In the genomic region with DNA sequence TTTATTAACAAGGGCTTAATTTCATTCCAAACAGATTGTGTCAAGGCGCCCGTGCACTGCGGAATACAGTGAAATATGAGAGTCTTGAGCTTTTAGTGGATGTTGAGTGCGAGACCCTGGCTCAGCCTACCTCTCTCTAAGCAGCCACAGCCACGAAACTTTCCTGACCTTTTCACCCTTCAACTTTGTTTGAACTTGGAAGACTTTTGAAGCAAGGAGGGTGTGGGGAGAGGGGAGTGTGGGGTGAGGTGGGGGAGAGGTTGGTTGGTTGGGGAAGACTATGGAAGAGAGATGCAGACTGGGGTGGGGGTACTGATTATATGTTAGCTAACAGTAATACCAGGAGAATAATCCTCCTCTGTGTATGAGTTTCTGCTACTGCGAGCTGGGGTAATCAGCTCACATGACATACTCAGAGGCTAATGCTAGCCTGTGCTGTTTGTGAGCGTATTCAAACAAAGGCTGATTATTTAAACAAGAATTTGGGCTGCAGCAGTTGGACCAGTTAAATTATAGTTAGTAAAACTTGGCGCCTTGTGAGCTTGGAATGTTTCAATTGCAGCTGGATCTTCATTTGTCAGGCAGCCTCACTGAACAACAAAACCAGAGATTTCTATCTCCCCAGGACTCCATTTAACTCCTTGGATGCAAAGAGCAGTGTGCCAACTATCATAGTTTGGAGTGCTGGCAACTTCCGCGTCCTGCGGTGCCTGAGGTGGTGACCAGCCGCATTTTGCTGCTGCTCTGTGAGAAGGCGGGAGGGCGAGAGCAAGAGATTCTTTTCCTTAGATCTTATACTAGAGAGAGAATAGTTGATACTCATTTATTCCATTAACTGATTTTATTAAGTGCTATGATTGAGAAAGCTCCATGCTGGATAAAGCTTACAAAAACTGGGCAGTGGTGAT, we compare ENCODE assay signal across 10 mouse cellular contexts.
DNase-seq lines count a peak whose midpoint lies in the region; ATAC-seq and TF ChIP-seq lines count a peak whose summit lies in the region.
"Had no signal": no experiment of that assay in that cellular context is flagged by ENCODE, and none has a peak within 500 bp of the region (broad histone marks: within the 10 kb centered on the region; RNA-seq: fewer than 3 reads in every experiment).

No protein-coding gene starts in this region.

- no peak for TF ChIP-seq EP300 in heart, postnatal 0 days (IDR thresholded peaks at IDR 0.05; ENCODE audit: low read depth)

- H3K4me1 ChIP-seq in heart, postnatal 0 days (ENCODE audit: control insufficient read depth, insufficient read depth): peaks cover 15% of the 10 kb centered on the region; the same call in 1 of the 2 replicates
- H3K4me1 ChIP-seq in embryonic facial prominence, embryonic 10.5 days: peaks cover 77% of the 10 kb centered on the region

- WGBS in heart, postnatal 0 days: 70% methylated on average over 14 of the region's 14 CpGs
- WGBS in embryonic facial prominence, embryonic 10.5 days: 42% methylated on average over 14 of the region's 14 CpGs

- no peak overlapping the region for H3K27ac ChIP-seq in heart, postnatal 0 days (ENCODE audit: low read depth)
- peak overlapping the region; percentile 74 for H3K27ac ChIP-seq in embryonic facial prominence, embryonic 10.5 days (replicated peaks)

- H3K9ac ChIP-seq in heart, postnatal 0 days (replicated peaks; ENCODE audit: low read depth, low read length): no peak overlapping the region

- no peak overlapping the region for H3K4me3 ChIP-seq in heart, postnatal 0 days (ENCODE audit: low read depth, low read length)
- H3K4me3 ChIP-seq in embryonic facial prominence, embryonic 10.5 days: no peak overlapping the region

- no peak overlapping the region for H3K4me2 ChIP-seq in heart, postnatal 0 days (ENCODE audit: low read depth, low read length)

- ATAC-seq in heart, postnatal 0 days (ENCODE audit: insufficient read depth, low read depth): no peak
- no peak for ATAC-seq in megakaryocyte-erythroid progenitor cell, adult 5-6 weeks (replicated peaks; ENCODE audit: low FRiP score, low TSS enrichment, poor library complexity, severe bottlenecking)

- no peaks in the 10 kb centered on the region for H3K27me3 ChIP-seq in heart, postnatal 0 days (ENCODE audit: control insufficient read depth, insufficient read depth, low read length)
- H3K27me3 ChIP-seq in embryonic facial prominence, embryonic 10.5 days (replicated peaks; ENCODE audit: low read depth, poor library complexity, severe bottlenecking): peaks cover 51% of the 10 kb centered on the region

- peak; percentile 18 for DNase-seq in heart, postnatal 0 days (ENCODE audit: low spot score)
- no peak for DNase-seq in heart, adult 18-20 months
- peak; percentile 55 for DNase-seq in R1 (ENCODE audit: low read depth, low spot score)
- DNase-seq in embryonic facial prominence, embryonic 10.5 days (ENCODE audit: low spot score): peak; percentile 62
- DNase-seq in lung, postnatal 25 days (ENCODE audit: low spot score): peak; percentile 23
- no peak for DNase-seq in frontal cortex, postnatal 36 days (ENCODE audit: low spot score in 2 of 2)
- no peak for DNase-seq in cerebellum, postnatal 4 days (ENCODE audit: low spot score in 2 of 2)
- DNase-seq: cerebellum, adult 18-20 months; kidney, postnatal 4 days had no signal

- TF ChIP-seq CTCF in heart, postnatal 0 days (IDR thresholded peaks at IDR 0.05; ENCODE audit: low read depth): no peak

- H3K36me3 ChIP-seq in heart, postnatal 0 days (replicated peaks; ENCODE audit: control insufficient read depth, insufficient read depth, low read length): no peaks in the 10 kb centered on the region
- no peaks in the 10 kb centered on the region for H3K36me3 ChIP-seq in embryonic facial prominence, embryonic 10.5 days (replicated peaks)

- no peaks in the 10 kb centered on the region for H3K9me3 ChIP-seq in heart, postnatal 0 days (replicated peaks; ENCODE audit: control insufficient read depth, low read length)
- no peaks in the 10 kb centered on the region for H3K9me3 ChIP-seq in embryonic facial prominence, embryonic 10.5 days

Comparison
In these comparisons a context has a peak if more than half of its experiments do, and no peak if none do; other contexts are left out.
1. DNase-seq: peak in heart, postnatal 0 days (single experiment), R1 (single experiment), embryonic facial prominence, embryonic 10.5 days (single experiment) and lung, postnatal 25 days (single experiment); none in heart, adult 18-20 months (0 of 2), frontal cortex, postnatal 36 days (0 of 2) and cerebellum, postnatal 4 days (0 of 2).